Mouse (Mus musculus): ENCODE results near the gene Qrfp.

- TF ChIP-seq POLR2A (IDR thresholded peaks at IDR 0.05; ENCODE audit: borderline replicate concordance, low read depth, low read length) (no peak), CTCF (IDR thresholded peaks at IDR 0.05; ENCODE audit: low read depth, low read length) (no peak)
Measured at GRCm38 (mm10) chr2:31776479-31776878, 33.9 kb downstream of the Qrfp start.

All from bone marrow macrophage, adult 2 months (primary cell).